Mouse (Mus musculus) ES-E14 (cell line): ENCODE data around the gene Zscan26. TPM values are rescaled to one million over a fixed set of nuclear protein-coding genes. Genes with fewer than 3 reads are reported as not detected.

Source experiments
- DNase-seq: peaks from one replicate; pipeline ENCODE4 v3.0.0-alpha.2; 2013; ENCODE audit warnings: low read depth, low spot score
- H3K27ac ChIP-seq: 2 replicates; pipeline ENCODE4 v1.5.1; 2012; ENCODE audit warnings: low read depth, mild to moderate bottlenecking, low read length, moderate library complexity, mixed read lengths; ENCODE audit not compliant: poor library complexity, insufficient read depth, severe bottlenecking
- H3K36me3 ChIP-seq: 2 replicates; pipeline ENCODE4 v1.6.1; 2012; ENCODE audit warnings: mild to moderate bottlenecking, low read length, moderate library complexity, mixed read lengths; ENCODE audit not compliant: control insufficient read depth, poor library complexity, insufficient read depth, severe bottlenecking
- H3K4me1 ChIP-seq, 2 experiments: fragments of 150-350 bp in 1 of 2; sonication (generic) in 1 of 2; 2 replicates each; pipeline ENCODE4 v1.6.1; 2012; ENCODE audit warnings: low read length in 2 of 2, mild to moderate bottlenecking in 1 of 2, mixed read lengths in 1 of 2; ENCODE audit not compliant: control insufficient read depth in 2 of 2, insufficient read depth in 2 of 2, poor library complexity in 1 of 2
- H3K4me3 ChIP-seq, 2 experiments: fragments of 150-350 bp in 1 of 2; sonication (generic) in 1 of 2; 2 replicates each; pipeline ENCODE4 v1.5.1; 2012; ENCODE audit warnings: low read length in 2 of 2, low read depth in 1 of 2, mild to moderate bottlenecking in 1 of 2, mixed read lengths in 1 of 2; ENCODE audit not compliant: insufficient read depth in 1 of 2, poor library complexity in 1 of 2, severe bottlenecking in 1 of 2
- H3K9ac ChIP-seq: 2 replicates; pipeline ENCODE4 v1.6.1; 2012; ENCODE audit warnings: low read depth, mild to moderate bottlenecking, low read length, mixed read lengths; ENCODE audit not compliant: poor library complexity, insufficient read depth, severe bottlenecking
- H3K9me3 ChIP-seq: fragments of 150-350 bp; sonication (generic); 2 replicates; pipeline ENCODE4 v1.6.1; 2012; ENCODE audit warnings: low read depth, mild to moderate bottlenecking, low read length; ENCODE audit not compliant: control insufficient read depth, insufficient read depth
- CHD2 ChIP-seq: IDR thresholded peaks from 2 replicates; pipeline ENCODE4 v1.6.1; 2014; ENCODE audit warnings: mild to moderate bottlenecking, low read depth, low read length, inconsistent platforms
- HCFC1 ChIP-seq: IDR thresholded peaks from 2 replicates; pipeline ENCODE4 v1.6.1; 2012; ENCODE audit warnings: low read length, inconsistent platforms, borderline replicate concordance; ENCODE audit not compliant: insufficient read depth
- MAFK ChIP-seq: IDR thresholded peaks from 2 replicates; pipeline ENCODE4 v1.6.1; 2014; ENCODE audit warnings: mild to moderate bottlenecking, low read depth, low read length, inconsistent platforms; ENCODE audit not compliant: insufficient read depth
- ZC3H11A ChIP-seq: IDR thresholded peaks from 2 replicates; pipeline ENCODE4 v1.6.1; 2012; ENCODE audit warnings: low read depth, mild to moderate bottlenecking, inconsistent platforms, low read length, borderline replicate concordance
- ZNF384 ChIP-seq: IDR thresholded peaks from 2 replicates; pipeline ENCODE4 v1.6.1; 2012; ENCODE audit warnings: low read depth, low read length, inconsistent platforms
- in situ Hi-C, 2 experiments: fragments of 600-800 bp; cut with MboI; formaldehyde crosslinking; loops; one replicate each; pipeline ENCODE4 v1.15.1; 2025; ENCODE audit warnings: low sequenced_read_pairs in 2 of 2, inconsistent platforms in 1 of 2; ENCODE audit not compliant: unreplicated experiment in 2 of 2
- total RNA-seq: library from RNA; depleted of rRNA; stranded (reverse); fragments of 300-350 nt; gene quantifications from 2 replicates; pipeline ENCODE4 v1.2.3, GENCODE M21; 2012

Zscan26 gene
- total RNA-seq, 1 experiment = 22.9 TPM

- in situ Hi-C loops = no loop called here
- no peak overlapping the region for H3K27ac ChIP-seq
Observed at GRCm38 (mm10) chr13:21408805-21409459, 44.6 kb downstream of the Zscan26 start.

DNA sequence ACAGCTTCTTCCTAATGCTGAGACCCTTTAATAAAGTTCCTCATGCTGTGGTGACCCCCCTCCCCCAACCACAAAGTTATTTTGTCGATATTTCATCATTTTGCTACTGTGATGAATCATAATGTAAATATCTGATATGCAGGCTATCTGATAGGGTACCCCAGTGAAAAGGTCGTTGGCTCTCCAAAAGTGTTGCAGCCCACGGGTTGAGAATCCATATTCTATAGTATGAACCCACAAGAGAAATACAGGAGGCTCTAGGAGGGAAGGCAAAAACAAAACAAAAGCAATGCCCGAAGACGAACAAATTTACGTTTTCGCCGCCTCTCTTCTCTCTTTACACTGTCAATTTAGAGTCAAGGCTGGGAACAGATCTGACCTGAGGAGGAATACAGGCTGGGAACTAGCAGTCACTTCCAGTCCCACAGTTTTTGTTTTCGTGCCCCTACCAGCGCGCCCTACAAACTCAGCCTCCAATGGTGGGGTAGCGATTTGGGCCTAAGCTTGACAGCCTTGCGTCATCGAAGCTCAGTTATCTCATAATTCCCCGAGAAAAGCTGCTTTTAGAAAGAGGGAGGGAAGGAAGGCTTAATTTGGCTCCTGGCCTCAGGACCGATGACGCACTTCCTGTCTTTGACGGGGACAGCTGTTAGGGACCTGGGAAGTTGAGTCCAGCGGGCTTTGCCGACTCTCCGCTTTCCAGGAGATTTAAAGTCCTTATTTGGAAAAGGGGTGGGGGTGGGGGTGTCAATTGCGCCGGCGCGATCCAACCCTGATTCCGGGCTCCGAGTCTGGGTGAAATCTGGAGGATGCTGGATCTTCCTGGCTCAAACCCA is 45.3 kb downstream of the Zscan26 start:
- H3K27ac ChIP-seq = no peak overlapping the region
- no peaks in the 10 kb centered on the region for H3K9me3 ChIP-seq
- H3K36me3 ChIP-seq = no peaks in the 10 kb centered on the region
- peak overlapping the region; percentile 65 to 71 for H3K4me3 ChIP-seq
- H3K9ac ChIP-seq = peak overlapping the region; percentile 82
- peak; percentile 50 for DNase-seq
- no peaks in the 10 kb centered on the region for H3K4me1 ChIP-seq
- in situ Hi-C loops = no loop called here
- 0 out of 2 replicates have a peak, but pooled peaks have one; percentile 61 for TF ChIP-seq HCFC1
- TF ChIP-seq MAFK = no peak
- no peak for TF ChIP-seq CHD2
- TF ChIP-seq ZNF384 = no peak
- no peak for TF ChIP-seq ZC3H11A

More at GRCm38 (mm10) chr13:21408805-21409459, 44.6 kb downstream of the Zscan26 start:
- H3K9ac ChIP-seq = peak overlapping the region; percentile 51; the same call in 1 of the 2 replicates
- H3K4me3 ChIP-seq = peak overlapping the region; percentile 65 to 71
- no peaks in the 10 kb centered on the region for H3K9me3 ChIP-seq
- no peak for TF ChIP-seq HCFC1
- no peak for TF ChIP-seq CHD2
- TF ChIP-seq ZC3H11A = no peak
- no peak for TF ChIP-seq MAFK
- no peak for TF ChIP-seq ZNF384
- H3K36me3 ChIP-seq = no peaks in the 10 kb centered on the region
- DNase-seq = no peak
- H3K4me1 ChIP-seq = no peaks in the 10 kb centered on the region; a peak in 1 of 4 replicates

- Histone ChIP-seq H3K27ac (no peak overlapping the region), H3K36me3 (no peaks in the 10 kb centered on the region), H3K9me3 (no peaks in the 10 kb centered on the region), H3K4me1 (no peaks in the 10 kb centered on the region), H3K9ac (no peak overlapping the region), H3K4me3 (peak overlapping the region in 1 of 2 experiments; percentile 71; a peak in 2 of 4 replicates)
- in situ Hi-C loops = no loop called here
- no peak for DNase-seq
- TF ChIP-seq HCFC1 = no peak
Observed at GRCm38 (mm10) chr13:21407341-21407740, 46.2 kb downstream of the Zscan26 start.

DNA sequence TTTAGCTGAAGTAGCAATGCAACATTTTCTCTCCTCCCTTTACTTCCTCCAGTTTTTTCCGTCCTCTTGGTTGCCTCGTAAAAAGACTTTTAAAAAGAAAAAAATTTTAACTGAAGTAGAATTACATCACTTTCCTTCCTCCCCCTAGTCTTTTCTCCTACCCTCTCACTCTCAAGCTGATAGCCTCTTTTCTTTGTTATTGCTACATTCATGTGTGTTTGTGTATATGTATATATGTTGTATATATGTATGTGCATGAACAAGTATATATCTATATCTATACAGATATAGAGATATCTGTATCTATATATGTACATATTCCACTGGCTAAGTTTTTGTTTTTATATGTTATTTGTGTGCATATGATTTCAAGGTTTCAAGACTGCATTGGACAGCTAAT is 50.7 kb downstream of the Zscan26 start:
- no peak overlapping the region for H3K27ac ChIP-seq
- H3K4me1 ChIP-seq = no peaks in the 10 kb centered on the region; a peak in 1 of 4 replicates
- in situ Hi-C loops = no loop called here
- no peak for TF ChIP-seq HCFC1
- no peak for TF ChIP-seq ZC3H11A
- TF ChIP-seq ZNF384 = no peak
- no peak for TF ChIP-seq CHD2
- TF ChIP-seq MAFK = no peak
- no peaks in the 10 kb centered on the region for H3K36me3 ChIP-seq
- DNase-seq = no peak
- peak overlapping the region in 1 of 2 experiments; percentile 84; a peak in 2 of 4 replicates for H3K4me3 ChIP-seq
- H3K9me3 ChIP-seq = no peaks in the 10 kb centered on the region
- no peak overlapping the region for H3K9ac ChIP-seq
